Mouse (Mus musculus) cerebellum, postnatal 10 days (tissue): ENCODE results near the gene Ide.

Experiments used
- DNase-seq, 2 experiments: peaks; one replicate each; pipeline ENCODE4 v3.0.0; 2021; ENCODE audit warnings: mixed read lengths in 2 of 2

Ide gene

GRCm38 (mm10) chr19:37332726-37333125 is 4.9 kb downstream of the Ide start:
- DNase-seq, result no peak

- peak in 1 of 2 experiments; percentile 33 for DNase-seq
Measured at GRCm38 (mm10) chr19:37327216-37327615, 10.4 kb downstream of the Ide start.

- DNase-seq, result no peak
Measured at GRCm38 (mm10) chr19:37323566-37323965, 14.1 kb downstream of the Ide start.

- DNase-seq, result peak; percentile 49 to 64
Measured at GRCm38 (mm10) chr19:37320802-37321619, 16.6 kb downstream of the Ide start.

- no peak for DNase-seq
Measured at GRCm38 (mm10) chr19:37317359-37317758, 20.3 kb downstream of the Ide start.

- DNase-seq, result peak; percentile 74 to 83
Measured at GRCm38 (mm10) chr19:37315091-37315490, 22.6 kb downstream of the Ide start.

GRCm38 (mm10) chr19:37311426-37311825 is 26.2 kb downstream of the Ide start:
- no peak for DNase-seq

- DNase-seq, result peak in 1 of 2 experiments; percentile 38
Measured at GRCm38 (mm10) chr19:37310133-37310532, 27.5 kb downstream of the Ide start.

- peak; percentile 79 to 85 for DNase-seq
Measured at GRCm38 (mm10) chr19:37308941-37309340, 28.7 kb downstream of the Ide start.

- no peak for DNase-seq
Measured at GRCm38 (mm10) chr19:37307826-37308545, 29.7 kb downstream of the Ide start.

GRCm38 (mm10) chr19:37306176-37306575 is 31.5 kb downstream of the Ide start:
- peak; percentile 33 to 49 for DNase-seq

GRCm38 (mm10) chr19:37304866-37305265 is 32.8 kb downstream of the Ide start:
- no peak for DNase-seq

GRCm38 (mm10) chr19:37304006-37304405 is 33.6 kb downstream of the Ide start:
- DNase-seq, result no peak

- no peak for DNase-seq
Measured at GRCm38 (mm10) chr19:37301733-37302132, 35.9 kb downstream of the Ide start.

GRCm38 (mm10) chr19:37291676-37292075 is 46.0 kb downstream of the Ide start:
- DNase-seq, result no peak

GRCm38 (mm10) chr19:37290906-37291305 is 46.7 kb downstream of the Ide start:
- no peak for DNase-seq

- no peak for DNase-seq
Measured at GRCm38 (mm10) chr19:37284775-37285174, 52.9 kb downstream of the Ide start.

- DNase-seq, result no peak
Measured at GRCm38 (mm10) chr19:37283166-37283565, 54.5 kb downstream of the Ide start.

GRCm38 (mm10) chr19:37281710-37282109 is 55.9 kb downstream of the Ide start:
- DNase-seq, result no peak

- DNase-seq, result no peak
Measured at GRCm38 (mm10) chr19:37279194-37279593, 58.5 kb downstream of the Ide start.

GRCm38 (mm10) chr19:37275555-37275954 is 62.1 kb downstream of the Ide start:
- DNase-seq, result no peak

GRCm38 (mm10) chr19:37269106-37269505 is 68.5 kb downstream of the Ide start:
- no peak for DNase-seq

GRCm38 (mm10) chr19:37265333-37266103 is 72.1 kb downstream of the Ide start:
- DNase-seq, result peak; percentile 96 to 99
